Mouse (Mus musculus) bone marrow macrophage, adult 2 months (primary cell): ENCODE data around the gene Nrxn2.

Experiments used
- CTCF ChIP-seq: IDR thresholded peaks from 2 replicates; pipeline ENCODE4 v1.5.1; 2012; ENCODE audit warnings: low read depth, mild to moderate bottlenecking, low read length, moderate library complexity
- POLR2A ChIP-seq: IDR thresholded peaks from 2 replicates; pipeline ENCODE4 v1.6.1; 2012; ENCODE audit warnings: mild to moderate bottlenecking, low read depth, low read length, borderline replicate concordance

DNA sequence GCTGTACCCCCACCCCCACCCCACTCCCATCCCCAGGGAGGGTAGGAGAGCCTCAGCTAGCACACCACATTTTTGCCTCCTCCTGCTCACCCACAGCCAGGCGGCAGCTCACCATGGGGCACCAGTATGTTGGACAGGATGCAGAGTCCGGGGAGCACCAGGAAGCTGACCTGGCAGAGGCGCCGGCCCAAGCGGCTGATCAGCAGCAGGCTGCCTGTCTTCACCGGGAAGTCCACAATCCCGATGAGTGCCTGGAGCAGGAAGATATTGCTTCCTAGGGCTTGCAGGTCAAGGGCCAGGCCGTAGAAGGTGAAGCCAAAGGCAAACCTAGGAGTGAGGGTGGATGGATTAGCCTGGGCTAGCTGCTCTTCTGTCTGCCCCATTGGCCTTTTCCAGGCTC, 119.0 kb downstream of the Nrxn2 start:
- TF ChIP-seq POLR2A (no peak), CTCF (no peak)
